Mouse (Mus musculus) liver, embryonic 16.5 days (tissue): ENCODE data around the gene Trpm1. TPM values are rescaled to one million over a fixed set of nuclear protein-coding genes. Genes with fewer than 3 reads are reported as not detected.

Experiments
- ATAC-seq: fragments of 200-750 bp; cut with Nextera tagmentation; 2 replicates; pipeline ENCODE4 v1.8.0; 2017; ENCODE audit warnings: low read depth, mild to moderate bottlenecking, moderate number of reproducible peaks, moderate library complexity
- H3K27ac ChIP-seq: fragments of 300-500 bp; sonication (generic); 2 replicates; pipeline ENCODE4 v1.5.1; 2014; ENCODE audit warnings: mild to moderate bottlenecking, low read length
- H3K27me3 ChIP-seq: fragments of 300-500 bp; sonication (generic); 2 replicates; pipeline ENCODE4 v1.6.1; 2014; ENCODE audit warnings: low read depth, low read length, mixed read lengths; ENCODE audit not compliant: control insufficient read depth, insufficient read depth
- H3K36me3 ChIP-seq: fragments of 300-500 bp; sonication (generic); 2 replicates; pipeline ENCODE4 v1.6.1; 2014; ENCODE audit warnings: mild to moderate bottlenecking; ENCODE audit not compliant: control insufficient read depth, insufficient read depth
- H3K4me1 ChIP-seq: fragments of 300-500 bp; sonication (generic); 2 replicates; pipeline ENCODE4 v1.6.1; 2014; ENCODE audit warnings: low read depth, low read length, mixed read lengths; ENCODE audit not compliant: control insufficient read depth
- H3K4me2 ChIP-seq: fragments of 300-500 bp; sonication (generic); 2 replicates; pipeline ENCODE4 v1.6.1; 2014; ENCODE audit warnings: low read depth, low read length, mixed read lengths
- H3K4me3 ChIP-seq: fragments of 300-500 bp; sonication (generic); 2 replicates; pipeline ENCODE4 v1.5.1; 2014; ENCODE audit warnings: low read depth, mild to moderate bottlenecking, low read length
- H3K9ac ChIP-seq: fragments of 300-500 bp; sonication (generic); 2 replicates; pipeline ENCODE4 v1.6.1; 2014; ENCODE audit warnings: low read depth, low read length
- H3K9me3 ChIP-seq: fragments of 300-500 bp; sonication (generic); replicated peaks from 2 replicates; pipeline ENCODE4 v1.6.1; 2016; ENCODE audit warnings: low read length; ENCODE audit not compliant: control insufficient read depth
- WGBS: fragments of 180-500 bp; shearing (Covaris S2); extraction: QIAGEN DNeasy Blood & Tissue Kit; methylation state at CpG from one replicate; pipeline ENCODE4 v1.1.7; 2014; ENCODE audit not compliant: insufficient replicate concordance; 5-methylcytosine and 5-hydroxymethylcytosine counted together
- polyA plus RNA-seq: library from polyadenylated mRNA; unstranded; fragments of >200 nt; fragmentation: Nextera tagmentation; extraction: Ambion mirVana; gene quantifications from 2 replicates; pipeline ENCODE4 v1.2.1, GENCODE M21; 2015

Gene Trpm1
- polyA plus RNA-seq, 1 experiment from 2014 or later = not detected

DNA sequence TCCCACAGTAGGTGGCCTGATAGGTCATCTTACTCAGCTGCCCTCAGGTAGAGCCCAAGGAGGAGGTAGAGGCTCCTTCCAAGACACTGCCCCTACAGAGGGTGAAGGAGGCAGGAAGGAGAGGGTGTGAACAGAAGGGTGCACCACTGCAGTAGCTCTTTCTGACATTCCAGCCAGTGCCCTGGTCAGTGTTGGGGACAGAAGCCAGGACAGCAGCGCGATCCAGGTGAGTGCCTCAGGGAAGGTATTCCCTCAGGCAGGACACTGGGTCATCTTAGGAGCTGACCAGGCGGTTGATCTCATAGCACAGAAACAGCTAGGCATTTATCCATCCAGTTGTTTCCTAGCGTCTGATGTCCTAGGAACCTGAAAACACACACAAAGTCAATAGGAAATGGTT is 1.6 kb downstream of the Trpm1 start:
- WGBS = 56% methylated on average over 4 of the region's 4 CpGs
- H3K9me3 ChIP-seq = no peaks in the 10 kb centered on the region
- no peaks in the 10 kb centered on the region for H3K27me3 ChIP-seq
- no peaks in the 10 kb centered on the region for H3K36me3 ChIP-seq
- ATAC-seq = no peak
- H3K27ac ChIP-seq = no peak overlapping the region
- no peak overlapping the region for H3K9ac ChIP-seq
- H3K4me2 ChIP-seq = peak overlapping the region; percentile 15; the same call in 1 of the 2 replicates
- H3K4me3 ChIP-seq = no peak overlapping the region
- H3K4me1 ChIP-seq = 0 out of 2 replicates have a peak, but pooled peaks cover 2% of the 10 kb centered on the region

GRCm38 (mm10) chr7:64155687-64156086 is 2.1 kb downstream of the Trpm1 start:
- no peak overlapping the region for H3K4me3 ChIP-seq
- H3K9ac ChIP-seq = no peak overlapping the region
- H3K27me3 ChIP-seq = no peaks in the 10 kb centered on the region
- WGBS = 6% methylated on average over 10 of the region's 10 CpGs
- H3K4me2 ChIP-seq = peak overlapping the region; percentile 15; the same call in 1 of the 2 replicates
- no peaks in the 10 kb centered on the region for H3K9me3 ChIP-seq
- no peaks in the 10 kb centered on the region for H3K36me3 ChIP-seq
- peak; percentile 69 for ATAC-seq
- no peak overlapping the region for H3K27ac ChIP-seq
- H3K4me1 ChIP-seq = 0 out of 2 replicates have a peak, but pooled peaks cover 2% of the 10 kb centered on the region

- ATAC-seq = no peak
- H3K4me3 ChIP-seq = no peak overlapping the region
- H3K9me3 ChIP-seq = no peaks in the 10 kb centered on the region
- no peak overlapping the region for H3K9ac ChIP-seq
- 0 out of 2 replicates have a peak, but pooled peaks cover 2% of the 10 kb centered on the region for H3K4me1 ChIP-seq
- H3K4me2 ChIP-seq = no peak overlapping the region
- no peak overlapping the region for H3K27ac ChIP-seq
- H3K27me3 ChIP-seq = no peaks in the 10 kb centered on the region
- WGBS = 49% methylated on average over 5 of the region's 5 CpGs
- H3K36me3 ChIP-seq = no peaks in the 10 kb centered on the region
Measured at GRCm38 (mm10) chr7:64156271-64156911, 2.8 kb downstream of the Trpm1 start.

DNA sequence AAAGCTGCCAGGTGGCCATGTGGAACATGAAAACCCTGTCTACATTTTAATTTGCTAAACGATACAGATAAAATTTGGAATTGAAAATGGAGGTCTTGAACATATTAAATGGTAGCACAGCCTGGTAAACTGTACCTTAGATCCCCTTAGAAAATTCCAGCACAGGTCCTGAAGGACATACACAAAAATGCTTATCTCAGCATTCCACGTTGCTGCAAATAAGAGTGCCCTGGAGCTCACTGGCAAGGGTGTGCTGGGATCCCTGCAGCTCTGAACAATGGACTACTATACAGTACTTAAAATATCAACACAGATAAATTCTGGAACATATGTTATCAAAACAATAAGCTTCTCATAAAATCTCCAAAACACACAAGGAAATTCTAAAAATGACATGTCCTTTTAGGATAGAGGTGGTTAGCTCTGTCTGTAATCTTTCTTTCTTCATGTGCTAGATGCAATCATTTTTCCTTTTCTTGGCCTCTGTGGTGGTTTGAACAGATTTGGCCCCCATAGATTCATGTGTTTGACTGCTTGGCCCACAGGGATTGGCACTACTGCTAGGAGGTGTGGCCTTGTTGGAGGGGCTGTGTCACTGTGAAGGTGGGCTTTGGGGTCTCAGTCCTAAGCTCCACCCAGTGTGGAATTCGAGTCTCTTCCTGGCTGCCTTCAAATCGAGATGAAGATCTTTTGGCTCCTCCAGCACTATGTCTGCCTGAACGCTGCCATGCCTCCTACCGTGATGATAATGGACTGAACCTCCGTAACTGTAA is 3.5 kb downstream of the Trpm1 start:
- no peak overlapping the region for H3K9ac ChIP-seq
- H3K9me3 ChIP-seq = no peaks in the 10 kb centered on the region
- ATAC-seq = no peak
- H3K27me3 ChIP-seq = no peaks in the 10 kb centered on the region
- H3K4me3 ChIP-seq = no peak overlapping the region
- WGBS = 41% methylated on average over 7 of the region's 7 CpGs
- H3K27ac ChIP-seq = no peak overlapping the region
- H3K4me2 ChIP-seq = no peak overlapping the region
- no peaks in the 10 kb centered on the region for H3K36me3 ChIP-seq
- H3K4me1 ChIP-seq = 0 out of 2 replicates have a peak, but pooled peaks cover 2% of the 10 kb centered on the region

DNA sequence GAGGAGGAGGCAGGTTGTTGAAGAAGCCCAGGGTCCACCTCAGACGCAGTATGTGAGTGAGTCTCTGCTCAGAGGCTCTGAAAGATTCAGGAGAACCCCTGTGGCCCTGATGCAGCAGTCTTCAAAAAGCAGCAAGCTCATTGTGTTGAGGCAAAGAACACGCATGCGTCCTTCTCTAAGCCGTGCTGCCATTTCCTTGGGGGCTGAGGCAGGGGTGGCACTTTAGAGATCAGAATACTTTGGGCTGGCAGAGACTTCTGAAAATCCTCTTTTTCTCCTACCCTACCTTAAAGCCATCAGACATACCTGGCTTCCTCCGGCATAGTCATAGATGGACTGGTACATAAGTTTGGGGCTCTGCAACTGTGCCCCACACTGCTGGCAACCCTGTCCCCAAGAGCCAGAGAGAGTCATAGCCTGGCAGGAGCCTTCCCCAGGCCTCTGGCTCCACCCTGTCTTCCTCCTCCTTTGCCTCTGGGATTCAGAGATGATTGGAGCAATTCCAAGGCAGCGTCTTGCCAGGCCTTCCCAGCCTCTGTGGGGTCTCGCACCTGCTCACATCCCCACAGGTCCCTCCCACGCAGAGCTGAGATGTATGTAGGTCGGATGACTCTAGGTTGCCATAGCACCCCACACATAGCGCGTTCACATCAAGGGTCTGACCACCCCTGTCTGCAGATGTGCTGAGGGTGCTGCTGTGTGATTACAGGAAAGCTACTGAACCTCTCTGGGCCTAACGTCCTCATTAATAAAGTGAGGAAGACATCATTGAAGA is 4.8 kb downstream of the Trpm1 start:
- Histone ChIP-seq H3K4me1 (0 out of 2 replicates have a peak, but pooled peaks cover 2% of the 10 kb centered on the region), H3K27ac (no peak overlapping the region), H3K9me3 (no peaks in the 10 kb centered on the region), H3K4me2 (no peak overlapping the region), H3K9ac (no peak overlapping the region), H3K4me3 (no peak overlapping the region), H3K36me3 (no peaks in the 10 kb centered on the region), H3K27me3 (no peaks in the 10 kb centered on the region)
- no peak for ATAC-seq
- 66% methylated on average over 12 of the region's 12 CpGs for WGBS

GRCm38 (mm10) chr7:64159056-64159542 is 5.5 kb downstream of the Trpm1 start:
- Histone ChIP-seq H3K4me1 (0 out of 2 replicates have a peak, but pooled peaks cover 2% of the 10 kb centered on the region), H3K4me2 (no peak overlapping the region), H3K27me3 (no peaks in the 10 kb centered on the region), H3K9ac (no peak overlapping the region), H3K9me3 (no peaks in the 10 kb centered on the region), H3K4me3 (no peak overlapping the region), H3K36me3 (no peaks in the 10 kb centered on the region), H3K27ac (no peak overlapping the region)
- no peak for ATAC-seq
- WGBS = 51% methylated on average over 5 of the region's 5 CpGs

GRCm38 (mm10) chr7:64159612-64160591 is 6.3 kb downstream of the Trpm1 start:
- ATAC-seq = no peak

More at GRCm38 (mm10) chr7:64159612-64160591, 6.3 kb downstream of the Trpm1 start:
- no peaks in the 10 kb centered on the region for H3K27me3 ChIP-seq
- no peak overlapping the region for H3K27ac ChIP-seq
- H3K9ac ChIP-seq = no peak overlapping the region
- WGBS = 43% methylated on average over 7 of the region's 7 CpGs
- no peaks in the 10 kb centered on the region for H3K9me3 ChIP-seq
- no peak overlapping the region for H3K4me3 ChIP-seq
- no peak overlapping the region for H3K4me2 ChIP-seq
- 0 out of 2 replicates have a peak, but pooled peaks cover 2% of the 10 kb centered on the region for H3K4me1 ChIP-seq
- no peaks in the 10 kb centered on the region for H3K36me3 ChIP-seq
